Mouse (Mus musculus) adrenal gland, postnatal 0 days (tissue): Measurements from ENCODE around the gene Csn3. TPM values are rescaled to one million over a fixed set of nuclear protein-coding genes. Genes with fewer than 3 reads are reported as not detected.

Experiments used
- polyA plus RNA-seq: library from polyadenylated mRNA; unstranded; fragments of >200 nt; fragmentation: Nextera tagmentation; extraction: Ambion mirVana; gene quantifications from 2 replicates; pipeline ENCODE4 v1.2.1, GENCODE M21; 2015

The Csn3 gene
- polyA plus RNA-seq = 0.22 TPM in 1 of 2 replicates, not detected in the other

GRCm38 (mm10) chr5:87925372-87925771 lies at the start of gene Csn3:
Gene Csn3 (plus strand): TSS chr5:87925579.

GRCm38 (mm10) chr5:87884729-87885128 lies 40.6 kb upstream of the Csn3 start, which contains the start of gene Odam:
Gene Odam (plus strand): TSS chr5:87885029.

GRCm38 (mm10) chr5:87969201-87969600 lies 43.8 kb downstream of the Csn3 start, which contains the start of the genes 2310003L06Rik and Gm28434:
Gene 2310003L06Rik (plus strand): TSS chr5:87969459.
Gene Gm28434 (plus strand): TSS chr5:87969517.

GRCm38 (mm10) chr5:87979139-87979538 lies 53.8 kb downstream of the Csn3 start, which contains the start of gene Cabs1:
Gene Cabs1 (plus strand): TSS chr5:87979439.

Other genes with a start within 250 kb of the Csn3 start
- 0.12 TPM in 1 of 2 replicates, not detected in the other for gene Csn2, start 225.9 kb upstream of the Csn3 start, polyA plus RNA-seq
- not detected in 2 replicates for gene Csn1s2a, start 151.0 kb upstream of the Csn3 start, polyA plus RNA-seq
- gene Csn1s2b, start 117.5 kb upstream of the Csn3 start, polyA plus RNA-seq = not detected in 2 replicates
- not detected in 2 replicates for gene Prr27, start 99.9 kb upstream of the Csn3 start, polyA plus RNA-seq
- gene Odam, start 40.5 kb upstream of the Csn3 start, polyA plus RNA-seq = not detected in 2 replicates
- not detected in 2 replicates for gene 2310003L06Rik, start 43.9 kb downstream of the Csn3 start, polyA plus RNA-seq
- not detected in 2 replicates for gene Gm28434, start 43.9 kb downstream of the Csn3 start, polyA plus RNA-seq
- not detected in 2 replicates for gene Cabs1, start 53.9 kb downstream of the Csn3 start, polyA plus RNA-seq
- not detected in 2 replicates for gene Smr3a, start 77.0 kb downstream of the Csn3 start, polyA plus RNA-seq
- gene Smr2, start 161.0 kb downstream of the Csn3 start, polyA plus RNA-seq = not detected in 2 replicates
- not detected in 2 replicates for gene Gm11116, start 186.0 kb downstream of the Csn3 start, polyA plus RNA-seq
- not detected in 2 replicates for gene Gm11115, start 228.5 kb downstream of the Csn3 start, polyA plus RNA-seq